8 mouse cellular contexts compared by ENCODE assay signal in genomic region chr8:46740513-46741280, GRCm38 (mm10). TPM values are rescaled to one million over a fixed set of nuclear protein-coding genes. Genes with fewer than 3 reads are reported as not detected.
DNase-seq lines count a peak whose midpoint lies in the region; ATAC-seq and TF ChIP-seq lines count a peak whose summit lies in the region.

No protein-coding gene starts in this region.

- peak; percentile 6 for DNase-seq in ES-E14 (ENCODE audit: low read depth, low spot score)
- peak; percentile 61 to 80 for DNase-seq in cerebellum, adult 18-20 months
- peak; percentile 29 for DNase-seq in forelimb bud, embryonic 11.5 days (ENCODE audit: low read depth, low spot score)
- DNase-seq in layer of hippocampus, postnatal 10 days (ENCODE audit: low spot score in 2 of 2), result peak; percentile 74 to 82
- DNase-seq in lung, postnatal 0 days (ENCODE audit: low spot score), result peak; percentile 80
- DNase-seq in ovary, adult 18-20 months (ENCODE audit: low spot score), result peak; percentile 34
- DNase-seq in thymus, adult 2 months, result peak; percentile 62

- H3K27ac ChIP-seq in ES-E14 (ENCODE audit: insufficient read depth, low read depth, low read length, poor library complexity, severe bottlenecking), result no peak overlapping the region
- peak overlapping the region; percentile 99 for H3K27ac ChIP-seq in lung, postnatal 0 days (ENCODE audit: low read length)
- H3K27ac ChIP-seq in thymus, adult 2 months (ENCODE audit: control insufficient read depth, insufficient read depth, low read length), result peak overlapping the region; percentile 97

- no peak for TF ChIP-seq POLR2A in thymus, adult 2 months (IDR thresholded peaks at IDR 0.05; ENCODE audit: control insufficient read depth, extremely low read depth, insufficient read depth, low read length, poor library complexity)

- no peaks in the 10 kb centered on the region for H3K36me3 ChIP-seq in ES-E14 (ENCODE audit: control insufficient read depth, insufficient read depth, low read length, poor library complexity, severe bottlenecking)
- no peaks in the 10 kb centered on the region for H3K36me3 ChIP-seq in lung, postnatal 0 days (ENCODE audit: insufficient read depth, low read length)
- H3K36me3 ChIP-seq in thymus, adult 2 months (ENCODE audit: control insufficient read depth, insufficient read depth, low read length), result no peaks in the 10 kb centered on the region

- peak overlapping the region; percentile 69 for H3K4me2 ChIP-seq in lung, postnatal 0 days (replicated peaks; ENCODE audit: low read depth, low read length)

- in situ Hi-C loops in ES-E14 (cut with MboI; ENCODE audit: low sequenced_read_pairs in 2 of 2, unreplicated experiment in 2 of 2), result no loop called here

- TF ChIP-seq CTCF in lung, postnatal 0 days (IDR thresholded peaks at IDR 0.05), result no peak
- no peak for TF ChIP-seq CTCF in thymus, adult 2 months (IDR thresholded peaks at IDR 0.05; ENCODE audit: borderline replicate concordance, control insufficient read depth, extremely low read depth, insufficient read depth, low read length, poor library complexity)

- no peaks in the 10 kb centered on the region for H3K9me3 ChIP-seq in ES-E14 (ENCODE audit: control insufficient read depth, insufficient read depth, low read depth, low read length)
- no peaks in the 10 kb centered on the region for H3K9me3 ChIP-seq in lung, postnatal 0 days (ENCODE audit: low read length)

- peak overlapping the region; percentile 18 for H3K9ac ChIP-seq in ES-E14 (ENCODE audit: insufficient read depth, low read depth, low read length, poor library complexity, severe bottlenecking)
- peak overlapping the region; percentile 99 for H3K9ac ChIP-seq in lung, postnatal 0 days (replicated peaks; ENCODE audit: low read depth)

- H3K4me1 ChIP-seq in ES-E14 (ENCODE audit: control insufficient read depth in 2 of 2, insufficient read depth in 2 of 2, low read length in 2 of 2, poor library complexity in 1 of 2), result 0 out of 4 replicates have a peak, but pooled peaks cover 0 to 4% of the 10 kb centered on the region in 2 experiments
- H3K4me1 ChIP-seq in lung, postnatal 0 days (ENCODE audit: insufficient read depth, low read depth, low read length), result peaks cover 18% of the 10 kb centered on the region; the same call in 1 of the 2 replicates
- H3K4me1 ChIP-seq in thymus, adult 2 months (replicated peaks; ENCODE audit: control insufficient read depth, insufficient read depth, low read length), result peaks cover 8% of the 10 kb centered on the region

- ATAC-seq in hematopoietic stem cell, adult 5-6 weeks (replicated peaks in 1 of 2; ENCODE audit: insufficient read depth in 1 of 2, low FRiP score in 2 of 2, low TSS enrichment in 1 of 2, low read depth in 1 of 2, poor library complexity in 2 of 2, severe bottlenecking in 2 of 2), result peak; percentile 13 to 46; a peak in 3 of 4 replicates
- peak; percentile 70 for ATAC-seq in lung, postnatal 0 days

- peak overlapping the region; percentile 71 to 83 for H3K4me3 ChIP-seq in ES-E14 (ENCODE audit: insufficient read depth in 1 of 2, low read depth in 1 of 2, low read length in 2 of 2, poor library complexity in 1 of 2, severe bottlenecking in 1 of 2)
- H3K4me3 ChIP-seq in lung, postnatal 0 days (ENCODE audit: low read depth, low read length), result peak overlapping the region; percentile 99
- H3K4me3 ChIP-seq in thymus, adult 2 months (ENCODE audit: control insufficient read depth, insufficient read depth, low read length), result peak overlapping the region; percentile 89

- H3K27me3 ChIP-seq in lung, postnatal 0 days (replicated peaks; ENCODE audit: insufficient read depth, low read length), result no peaks in the 10 kb centered on the region
- no peaks in the 10 kb centered on the region for H3K27me3 ChIP-seq in thymus, adult 2 months (ENCODE audit: control insufficient read depth, insufficient read depth, low read length)

- TF ChIP-seq EP300 in lung, postnatal 0 days (IDR thresholded peaks at IDR 0.05), result no peak

- WGBS in lung, postnatal 0 days, result under 1% methylated on average over 61 of the region's 97 CpGs
- WGBS in thymus, adult 2 months, result under 1% methylated on average over 96 of the region's 97 CpGs

TF ChIP-seq in ES-E14, 5 proteins besides CTCF, POLR2A, EP300 and RAD21:
- no peak for TF ChIP-seq HCFC1 (IDR thresholded peaks at IDR 0.05; ENCODE audit: borderline replicate concordance, insufficient read depth, low read length)
- TF ChIP-seq ZC3H11A (IDR thresholded peaks at IDR 0.05; ENCODE audit: borderline replicate concordance, low read depth, low read length), result no peak
- no peak for TF ChIP-seq ZNF384 (IDR thresholded peaks at IDR 0.05; ENCODE audit: low read depth, low read length)
- no peak for TF ChIP-seq MAFK (IDR thresholded peaks at IDR 0.05; ENCODE audit: insufficient read depth, low read depth, low read length)
- TF ChIP-seq CHD2 (IDR thresholded peaks at IDR 0.05; ENCODE audit: low read depth, low read length), result no peak

RNA-seq across cellular contexts. Expression of gene Irf2, which starts 1.2 kb away (rescaled TPM):
- 1.1 and 2.6 TPM in 2 replicates for total RNA-seq in ES-E14 (2012; rRNA removed)
- total RNA-seq in hematopoietic stem cell, adult 5-6 weeks (2017), result 44.8 and 71.7 TPM in 2 replicates
- total RNA-seq in layer of hippocampus, postnatal 10 days (2021), result 10 to 100 TPM; 40.1 to 46.6 TPM
- 64.9 and 75.4 TPM in 2 replicates for polyA plus RNA-seq in lung, postnatal 0 days (2015; fragmentation: Nextera tagmentation; extraction: Ambion mirVana)
- polyA plus RNA-seq in thymus, adult 2 months (2012; rRNA removed), result 28.3 and 29.8 TPM in 2 replicates

Comparison
In these comparisons a context has a peak if more than half of its experiments do, and no peak if none do; other contexts are left out.
1. DNase-seq: peak in every context shown above with its lines; median percentile 80 in lung, postnatal 0 days; 78 in layer of hippocampus, postnatal 10 days; 70 in cerebellum, adult 18-20 months; 62 in thymus, adult 2 months; 34 in ovary, adult 18-20 months; 29 in forelimb bud, embryonic 11.5 days; 6 in ES-E14.
2. RNA of gene Irf2, which starts 1.2 kb away (total RNA-seq): 40.1 to 46.6 TPM in layer of hippocampus, postnatal 10 days and 44.8 to 71.7 TPM in hematopoietic stem cell, adult 5-6 weeks; 1.1 to 2.6 TPM in ES-E14; every median in the first group is over 10 times any median in the second.
3. Peak in every context shown above with its lines, with median percentiles within 50 percentile points of each other: H3K4me3 ChIP-seq.